ENCODE assay signal across 11 mouse cellular contexts in genomic region chr10:81351678-81352291, GRCm38 (mm10). TPM values are rescaled to one million over a fixed set of nuclear protein-coding genes. Genes with fewer than 3 reads are reported as not detected.
DNase-seq lines count a peak whose midpoint lies in the region; ATAC-seq and TF ChIP-seq lines count a peak whose summit lies in the region.
"Had no signal": no experiment of that assay in that cellular context is flagged by ENCODE, and none has a peak within 500 bp of the region (broad histone marks: within the 10 kb centered on the region; RNA-seq: fewer than 3 reads in every experiment).

No protein-coding gene starts in this region.

- H3K9ac ChIP-seq in kidney, embryonic 15.5 days: no peak overlapping the region
- H3K9ac ChIP-seq: midbrain, embryonic 15.5 days had no signal

- H3K4me3 ChIP-seq in E14TG2a.4 (replicated peaks; ENCODE audit: low read length): peak overlapping the region; percentile 97
- H3K4me3 ChIP-seq in spleen, adult 2 months (ENCODE audit: extremely low read depth, insufficient read depth, insufficient read length): no peak overlapping the region
- no peak overlapping the region for H3K4me3 ChIP-seq in kidney, embryonic 15.5 days (replicated peaks)
- H3K4me3 ChIP-seq: midbrain, embryonic 15.5 days had no signal

- no peak for ATAC-seq in cerebellum, adult (ENCODE audit: insufficient number of reproducible peaks, low FRiP score, low TSS enrichment)
- ATAC-seq in granulocyte monocyte progenitor cell, adult 5-6 weeks (replicated peaks; ENCODE audit: poor library complexity, severe bottlenecking): peak; percentile 25
- no peak for ATAC-seq in kidney, embryonic 15.5 days (replicated peaks; ENCODE audit: low FRiP score)

- no peaks in the 10 kb centered on the region for H3K27me3 ChIP-seq in E14TG2a.4 (ENCODE audit: insufficient read depth, low read length)
- H3K27me3 ChIP-seq in spleen, adult 2 months (ENCODE audit: control insufficient read depth, insufficient read depth, low read length): no peaks in the 10 kb centered on the region
- H3K27me3 ChIP-seq in kidney, embryonic 15.5 days: no peaks in the 10 kb centered on the region

- TF ChIP-seq CTCF in E14TG2a.4 (conservative IDR thresholded peaks at IDR 0.05; ENCODE audit: low read length): no peak
- TF ChIP-seq CTCF in spleen, adult 2 months (IDR thresholded peaks at IDR 0.05; ENCODE audit: extremely low read depth, insufficient read depth, insufficient read length, insufficient replicate concordance): no peak

- intact Hi-C loops in left cerebral cortex, postnatal 25 days (cut with DNase I): loop anchor here (2.0 kb wide), 1 partner anchor 61 kb away; the partner anchor contains the start of gene Tjp3

- H3K27ac ChIP-seq in spleen, adult 2 months (ENCODE audit: insufficient read depth, low read length): peak overlapping the region; percentile 51
- H3K27ac ChIP-seq in kidney, embryonic 15.5 days: no peak overlapping the region
- H3K27ac ChIP-seq: midbrain, embryonic 15.5 days had no signal

- WGBS in spleen, adult 2 months: 32% methylated on average over 9 of the region's 9 CpGs
- WGBS in kidney, embryonic 15.5 days: 28% methylated on average over 9 of the region's 9 CpGs

- H3K9me3 ChIP-seq in E14TG2a.4 (ENCODE audit: low read length): no peaks in the 10 kb centered on the region
- no peaks in the 10 kb centered on the region for H3K9me3 ChIP-seq in kidney, embryonic 15.5 days (replicated peaks)
- H3K9me3 ChIP-seq: midbrain, embryonic 15.5 days had no signal

- H3K36me3 ChIP-seq in E14TG2a.4 (ENCODE audit: insufficient read depth, low read length): peaks cover 18% of the 10 kb centered on the region
- H3K36me3 ChIP-seq in spleen, adult 2 months (ENCODE audit: control insufficient read depth, insufficient read depth, low read length): no peaks in the 10 kb centered on the region; the same call in 1 of the 2 replicates
- peaks cover 17% of the 10 kb centered on the region for H3K36me3 ChIP-seq in kidney, embryonic 15.5 days
- H3K36me3 ChIP-seq: midbrain, embryonic 15.5 days had no signal

- peaks cover 90% of the 10 kb centered on the region for H3K4me1 ChIP-seq in E14TG2a.4 (replicated peaks; ENCODE audit: low read depth, low read length)
- H3K4me1 ChIP-seq in spleen, adult 2 months (ENCODE audit: control insufficient read depth, insufficient read depth, insufficient read length): peaks cover 16% of the 10 kb centered on the region
- peaks cover 38% of the 10 kb centered on the region for H3K4me1 ChIP-seq in kidney, embryonic 15.5 days

- peak; percentile 50 for DNase-seq in cerebellum, adult 9-11 months
- DNase-seq in spleen, adult 2 months (ENCODE audit: low read depth in 1 of 2, low spot score in 2 of 2): peak in 1 of 2 experiments; percentile 36
- no peak for DNase-seq in left cerebral cortex, postnatal 25 days (ENCODE audit: low spot score in 2 of 2)
- DNase-seq in right cerebral cortex, postnatal 14 days: no peak
- DNase-seq: cerebellum, postnatal 25 days; gastrocnemius, postnatal 36 days had no signal

- no peak overlapping the region for H3K4me2 ChIP-seq in kidney, embryonic 15.5 days
- H3K4me2 ChIP-seq: midbrain, embryonic 15.5 days had no signal

- TF ChIP-seq POLR2A in spleen, adult 2 months (IDR thresholded peaks at IDR 0.05; ENCODE audit: low read depth, low read length): no peak

RNA-seq across cellular contexts. Expression of gene Hmg20b, which starts 1.5 kb away (rescaled TPM):
- total RNA-seq in granulocyte monocyte progenitor cell, adult 5-6 weeks (2014; fragmentation: Nextera tagmentation): 19.1 and 43.4 TPM in 2 replicates
- total RNA-seq in granulocyte monocyte progenitor cell, adult 5-6 weeks (2017): 29.8 and 35.5 TPM in 2 replicates
- polyA plus RNA-seq in spleen, adult 2 months (2012; rRNA removed): 74.8 and 92.9 TPM in 2 replicates
- 87.0 and 94.6 TPM in 2 replicates for polyA plus RNA-seq in kidney, embryonic 15.5 days (2015; fragmentation: Nextera tagmentation; extraction: Ambion mirVana)
- 10 to 100 TPM; 23.5 to 28.4 TPM for total RNA-seq in left cerebral cortex, postnatal 25 days (2021)

RNA-seq across cellular contexts. Expression of gene Mfsd12, which starts 5.5 kb away (rescaled TPM):
- total RNA-seq in granulocyte monocyte progenitor cell, adult 5-6 weeks (2014; fragmentation: Nextera tagmentation): 12.0 and 17.5 TPM in 2 replicates
- 10.8 and 11.5 TPM in 2 replicates for total RNA-seq in granulocyte monocyte progenitor cell, adult 5-6 weeks (2017)
- polyA plus RNA-seq in spleen, adult 2 months (2012; rRNA removed): 20.2 and 32.6 TPM in 2 replicates
- polyA plus RNA-seq in kidney, embryonic 15.5 days (2015; fragmentation: Nextera tagmentation; extraction: Ambion mirVana): 10.3 and 11.5 TPM in 2 replicates
- 10 to 100 TPM; 39.3 to 41.1 TPM for total RNA-seq in left cerebral cortex, postnatal 25 days (2021)

RNA-seq across cellular contexts. Expression of gene Gipc3, which starts 8.7 kb away (rescaled TPM):
- not detected in 2 replicates for total RNA-seq in granulocyte monocyte progenitor cell, adult 5-6 weeks (2014; fragmentation: Nextera tagmentation)
- total RNA-seq in granulocyte monocyte progenitor cell, adult 5-6 weeks (2017): not detected in 2 replicates
- 1.3 and 1.7 TPM in 2 replicates for polyA plus RNA-seq in spleen, adult 2 months (2012; rRNA removed)
- polyA plus RNA-seq in kidney, embryonic 15.5 days (2015; fragmentation: Nextera tagmentation; extraction: Ambion mirVana): 0.08 TPM in 1 of 2 replicates, not detected in the other
- under 1 TPM; 0.92 to 0.96 TPM for total RNA-seq in left cerebral cortex, postnatal 25 days (2021)
- polyA plus RNA-seq: midbrain, embryonic 15.5 days had no signal

RNA-seq across cellular contexts. Expression of gene 4930404N11Rik, which starts 13.8 kb away (rescaled TPM):
- total RNA-seq in granulocyte monocyte progenitor cell, adult 5-6 weeks (2014; fragmentation: Nextera tagmentation): not detected in 2 replicates
- 0.10 and 0.26 TPM in 2 replicates for total RNA-seq in granulocyte monocyte progenitor cell, adult 5-6 weeks (2017)
- polyA plus RNA-seq in spleen, adult 2 months (2012; rRNA removed): 7.8 and 11.7 TPM in 2 replicates
- polyA plus RNA-seq in kidney, embryonic 15.5 days (2015; fragmentation: Nextera tagmentation; extraction: Ambion mirVana): 0.62 and 1.6 TPM in 2 replicates
- 1 to 10 TPM in 1 of 2 experiments, under 1 TPM in 1; 0.78 to 2.2 TPM for total RNA-seq in left cerebral cortex, postnatal 25 days (2021)

RNA-seq across cellular contexts. Expression of gene Tbxa2r, which starts 23.3 kb away (rescaled TPM):
- total RNA-seq in granulocyte monocyte progenitor cell, adult 5-6 weeks (2014; fragmentation: Nextera tagmentation): not detected in 2 replicates
- 0.09 TPM in 1 of 2 replicates, not detected in the other for total RNA-seq in granulocyte monocyte progenitor cell, adult 5-6 weeks (2017)
- polyA plus RNA-seq in spleen, adult 2 months (2012; rRNA removed): 68.1 and 92.5 TPM in 2 replicates
- 14.4 and 18.3 TPM in 2 replicates for polyA plus RNA-seq in kidney, embryonic 15.5 days (2015; fragmentation: Nextera tagmentation; extraction: Ambion mirVana)
- total RNA-seq in left cerebral cortex, postnatal 25 days (2021): 1 to 10 TPM; 1.2 to 1.4 TPM
